In the genomic region with DNA sequence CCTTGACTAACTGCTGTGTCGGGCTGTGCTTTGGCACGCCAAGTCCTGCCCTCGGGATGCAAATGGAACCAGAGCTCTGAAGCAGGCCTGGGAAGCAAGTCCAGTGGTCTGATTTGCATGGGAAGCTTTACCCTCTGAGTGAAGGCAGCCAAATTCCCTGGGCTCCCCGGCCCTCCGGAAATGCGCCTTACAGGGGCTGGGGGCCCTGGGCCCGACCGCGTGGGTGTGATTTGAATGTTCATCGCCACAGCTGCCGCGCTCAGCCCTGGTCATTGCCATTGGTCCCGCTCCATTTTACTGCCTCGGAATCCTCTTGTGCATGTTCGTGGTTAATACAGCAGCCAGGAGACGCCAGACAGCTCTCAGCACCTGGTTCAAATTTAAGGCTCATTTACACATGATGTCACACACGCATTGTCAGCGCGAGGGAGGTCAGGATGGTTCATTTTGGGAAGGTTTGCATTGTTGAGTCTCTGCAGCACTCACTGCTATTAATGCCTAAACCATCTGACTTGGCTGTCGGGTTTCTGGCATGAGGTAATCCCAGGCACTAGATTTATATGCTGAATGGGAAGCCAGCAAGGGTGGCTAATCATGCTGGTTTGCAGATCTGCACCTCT, we compare ENCODE assay signal across 9 mouse cellular contexts.
DNase-seq lines count a peak whose midpoint lies in the region; ATAC-seq and TF ChIP-seq lines count a peak whose summit lies in the region.
"Had no signal": no experiment of that assay in that cellular context is flagged by ENCODE, and none has a peak within 500 bp of the region (broad histone marks: within the 10 kb centered on the region; RNA-seq: fewer than 3 reads in every experiment).

No protein-coding gene starts in this region.

- no peaks in the 10 kb centered on the region for H3K27me3 ChIP-seq in intestine, embryonic 16.5 days (replicated peaks; ENCODE audit: control insufficient read depth, insufficient read depth, low read length)
- no peaks in the 10 kb centered on the region for H3K27me3 ChIP-seq in intestine, embryonic 15.5 days (replicated peaks)
- no peaks in the 10 kb centered on the region for H3K27me3 ChIP-seq in Patski
- no peaks in the 10 kb centered on the region for H3K27me3 ChIP-seq in forebrain, embryonic 16.5 days (replicated peaks; ENCODE audit: control insufficient read depth, insufficient read depth, low read length)
- H3K27me3 ChIP-seq in midbrain, embryonic 11.5 days (ENCODE audit: control insufficient read depth, insufficient read depth, low read length) = no peaks in the 10 kb centered on the region

- no peaks in the 10 kb centered on the region for H3K9me3 ChIP-seq in intestine, embryonic 16.5 days (ENCODE audit: control insufficient read depth, low read length)
- H3K9me3 ChIP-seq in intestine, embryonic 15.5 days = no peaks in the 10 kb centered on the region
- H3K9me3 ChIP-seq in forebrain, embryonic 16.5 days (ENCODE audit: control insufficient read depth, low read length) = no peaks in the 10 kb centered on the region
- H3K9me3 ChIP-seq in midbrain, embryonic 11.5 days (ENCODE audit: control insufficient read depth, low read length) = no peaks in the 10 kb centered on the region

- no peaks in the 10 kb centered on the region for H3K4me1 ChIP-seq in intestine, embryonic 16.5 days (ENCODE audit: control insufficient read depth, insufficient read depth, low read length)
- H3K4me1 ChIP-seq in intestine, embryonic 15.5 days (replicated peaks) = no peaks in the 10 kb centered on the region
- peaks cover 11% of the 10 kb centered on the region; the same call in 1 of the 2 replicates for H3K4me1 ChIP-seq in forebrain, embryonic 16.5 days (replicated peaks; ENCODE audit: control insufficient read depth, insufficient read depth, low read length)
- no peaks in the 10 kb centered on the region for H3K4me1 ChIP-seq in midbrain, embryonic 11.5 days (ENCODE audit: control insufficient read depth, insufficient read depth, low read length)

- H3K27ac ChIP-seq in intestine, embryonic 16.5 days (ENCODE audit: low read length) = no peak overlapping the region
- H3K27ac ChIP-seq in intestine, embryonic 15.5 days = no peak overlapping the region
- H3K27ac ChIP-seq in forebrain, embryonic 16.5 days (ENCODE audit: low read length) = no peak overlapping the region
- no peak overlapping the region for H3K27ac ChIP-seq in midbrain, embryonic 11.5 days (ENCODE audit: low read depth, low read length)

- 33% methylated on average over 20 of the region's 20 CpGs for WGBS in intestine, embryonic 16.5 days
- 31% methylated on average over 20 of the region's 20 CpGs for WGBS in intestine, embryonic 15.5 days
- WGBS in forebrain, embryonic 16.5 days = 24% methylated on average over 20 of the region's 20 CpGs
- WGBS in midbrain, embryonic 11.5 days = 35% methylated on average over 20 of the region's 20 CpGs

- in situ Hi-C loops in Patski (cut with MboI; ENCODE audit: low pct_unique_long_range_greater_than_20kb) = no loop called here

- DNase-seq in Patski (ENCODE audit: low read depth, low spot score) = peak; percentile 93
- DNase-seq in midbrain, embryonic 11.5 days (ENCODE audit: low spot score, missing footprints) = peak; percentile 86
- no peak for DNase-seq in ovary, postnatal 36 days (ENCODE audit: low spot score)
- DNase-seq in ovary, postnatal 10 days (ENCODE audit: low spot score) = no peak
- DNase-seq in layer of hippocampus, adult 18-20 months (ENCODE audit: low spot score in 2 of 2) = no peak
- DNase-seq: thymus, adult 18-20 months had no signal

- H3K4me3 ChIP-seq in intestine, embryonic 16.5 days (ENCODE audit: low read length) = no peak overlapping the region
- H3K4me3 ChIP-seq in intestine, embryonic 15.5 days (replicated peaks) = no peak overlapping the region
- H3K4me3 ChIP-seq in forebrain, embryonic 16.5 days (replicated peaks; ENCODE audit: low read length) = no peak overlapping the region
- H3K4me3 ChIP-seq in midbrain, embryonic 11.5 days (ENCODE audit: low read depth, low read length) = no peak overlapping the region

- no peak overlapping the region for H3K9ac ChIP-seq in intestine, embryonic 16.5 days (ENCODE audit: low read depth, low read length)
- H3K9ac ChIP-seq in intestine, embryonic 15.5 days = no peak overlapping the region
- H3K9ac ChIP-seq in forebrain, embryonic 16.5 days (replicated peaks; ENCODE audit: low read depth, low read length) = no peak overlapping the region
- H3K9ac ChIP-seq in midbrain, embryonic 11.5 days (ENCODE audit: low read length) = no peak overlapping the region

- 0 out of 2 replicates have a peak overlapping the region, but pooled peaks have one; percentile 12 for H3K4me2 ChIP-seq in intestine, embryonic 16.5 days (ENCODE audit: low read depth, low read length)
- H3K4me2 ChIP-seq in intestine, embryonic 15.5 days (replicated peaks) = no peak overlapping the region
- no peak overlapping the region for H3K4me2 ChIP-seq in forebrain, embryonic 16.5 days (ENCODE audit: low read length)
- no peak overlapping the region for H3K4me2 ChIP-seq in midbrain, embryonic 11.5 days

- POLR2A ChIA-PET in Patski (lab: Charles Lee) = no interaction called here

- H3K36me3 ChIP-seq in intestine, embryonic 16.5 days (ENCODE audit: control insufficient read depth, insufficient read depth, low read length) = no peaks in the 10 kb centered on the region
- H3K36me3 ChIP-seq in intestine, embryonic 15.5 days = no peaks in the 10 kb centered on the region
- H3K36me3 ChIP-seq in forebrain, embryonic 16.5 days (ENCODE audit: control insufficient read depth, insufficient read depth) = no peaks in the 10 kb centered on the region
- H3K36me3 ChIP-seq in midbrain, embryonic 11.5 days (ENCODE audit: control insufficient read depth, insufficient read depth, low read length) = no peaks in the 10 kb centered on the region

- ATAC-seq in intestine, embryonic 16.5 days = no peak
- ATAC-seq in intestine, embryonic 15.5 days = no peak
- ATAC-seq in Patski = peak; percentile 96
- ATAC-seq in forebrain, embryonic 16.5 days = peak; percentile 70
- ATAC-seq in midbrain, embryonic 11.5 days (ENCODE audit: low FRiP score) = no peak

- CTCF ChIA-PET in Patski (lab: Charles Lee) = interaction anchor here (0.6 to 1.3 kb wide), 2 partner anchors 15 to 20 kb away, joined by 3 read pairs; no protein-coding TSS in a partner anchor

- peak; percentile 19 for TF ChIP-seq CTCF in Patski (IDR thresholded peaks at IDR 0.05)

Comparison
In these comparisons a context has a peak if more than half of its experiments do, and no peak if none do; other contexts are left out.
1. ATAC-seq: peak in Patski (single experiment) and forebrain, embryonic 16.5 days (single experiment); none in intestine, embryonic 16.5 days (single experiment), intestine, embryonic 15.5 days (single experiment) and midbrain, embryonic 11.5 days (single experiment).
2. DNase-seq: peak in Patski (single experiment) and midbrain, embryonic 11.5 days (single experiment); none in ovary, postnatal 36 days (single experiment), ovary, postnatal 10 days (single experiment) and layer of hippocampus, adult 18-20 months (0 of 2).